Mouse (Mus musculus) heart, adult 2 months (tissue): ENCODE results near the gene Nisch. TPM values are rescaled to one million over a fixed set of nuclear protein-coding genes. Genes with fewer than 3 reads are reported as not detected.
A peak's percentile ranks its signal among the peaks of the same experiment; 100 is the strongest.

Experiments
- DNase-seq, 2 experiments: peaks; one replicate each; pipeline ENCODE4 v3.0.0; 2021
- H3K27ac ChIP-seq: fragments of 200-600 bp; 2 replicates; pipeline ENCODE4 v1.8.1; 2022
- H3K27me3 ChIP-seq: fragments of 200-500 bp; 2 replicates; pipeline ENCODE4 v1.6.1; 2012; ENCODE audit warnings: mild to moderate bottlenecking, low read length, inconsistent platforms, mixed read lengths; ENCODE audit not compliant: control insufficient read depth, insufficient read depth
- H3K36me3 ChIP-seq: fragments of 200-500 bp; 2 replicates; pipeline ENCODE4 v1.6.1; 2012; ENCODE audit warnings: low read length, inconsistent platforms; ENCODE audit not compliant: control insufficient read depth, insufficient read depth
- H3K4me1 ChIP-seq: fragments of 200-500 bp; 2 replicates; pipeline ENCODE4 v1.6.1; 2011; ENCODE audit warnings: low read length; ENCODE audit not compliant: control insufficient read depth, insufficient read depth
- H3K4me3 ChIP-seq: fragments of 200-600 bp; 2 replicates; pipeline ENCODE4 v1.8.1; 2022
- H3K79me2 ChIP-seq: fragments of 200-500 bp; replicated peaks from 2 replicates; pipeline ENCODE4 v1.6.1; 2012; ENCODE audit warnings: mild to moderate bottlenecking, inconsistent platforms, low read length, moderate library complexity, mixed read lengths; ENCODE audit not compliant: control insufficient read depth, insufficient read depth
- H3K9ac ChIP-seq: fragments of 200-500 bp; 2 replicates; pipeline ENCODE4 v1.6.1; 2012; ENCODE audit warnings: low read depth, mild to moderate bottlenecking, control low read depth, inconsistent platforms, low read length, mixed read lengths
- CTCF ChIP-seq: fragments of 200-600 bp; IDR thresholded peaks from 2 replicates; pipeline ENCODE4 v1.8.1; 2022; ENCODE audit warnings: antibody characterized with exemption, mild to moderate bottlenecking, moderate library complexity
- EP300 ChIP-seq: fragments of 200-500 bp; IDR thresholded peaks from 2 replicates; pipeline ENCODE4 v1.6.1; 2011; ENCODE audit warnings: low read depth, low read length, control low read depth; ENCODE audit not compliant: insufficient read depth
- POLR2A ChIP-seq: fragments of 200-500 bp; IDR thresholded peaks from 2 replicates; pipeline ENCODE4 v1.6.1; 2011; ENCODE audit warnings: mild to moderate bottlenecking, low read depth, low read length, control low read depth; ENCODE audit not compliant: insufficient read depth
- WGBS: fragments of 180-500 bp; shearing (Covaris S2); methylation state at CpG from one replicate; pipeline ENCODE4 v1.1.7; 2018; 5-methylcytosine and 5-hydroxymethylcytosine counted together
- intact Hi-C: fragments of 180-260 bp; cut with DNase I; formaldehyde crosslinking; loops from one replicate; pipeline ENCODE4 v1.15.1; 2025
- polyA plus RNA-seq: library from polyadenylated mRNA; depleted of rRNA; stranded (reverse); fragments of >200 nt; gene quantifications from 2 replicates; pipeline ENCODE4 v1.2.3, GENCODE M21; 2012
- total RNA-seq, 2 experiments: library from RNA; stranded (reverse); gene quantifications; 2 replicates each; pipeline ENCODE4 v1.2.3; 2021

Nisch gene
- total and polyA plus RNA-seq, 3 experiments, result 123 to 187 (median 129) TPM

DNA sequence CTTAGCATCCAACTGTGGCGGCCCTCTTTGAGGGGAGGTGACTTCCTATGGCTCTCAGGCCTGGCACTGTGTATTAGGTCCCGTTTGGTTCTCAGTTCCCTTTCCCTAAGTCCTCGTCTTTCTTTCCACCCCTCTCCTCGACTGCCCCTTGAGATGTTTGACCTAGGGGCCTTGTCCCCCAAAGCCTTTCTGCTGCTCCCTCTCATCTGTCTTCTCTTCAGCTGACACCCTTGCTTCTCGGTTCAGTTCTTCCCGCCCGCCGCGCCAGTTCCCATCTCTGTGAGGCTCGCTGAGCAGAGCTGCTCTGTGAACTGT lies 79.5 kb downstream of the Nisch start:
- TF ChIP-seq EP300 (no peak), POLR2A (no peak), CTCF (no peak)
- intact Hi-C loops, result no loop called here
- Histone ChIP-seq H3K4me3 (no peak overlapping the region), H3K27me3 (no peaks in the 10 kb centered on the region), H3K9ac (no peak overlapping the region), H3K79me2 (no peaks in the 10 kb centered on the region), H3K36me3 (no peaks in the 10 kb centered on the region), H3K27ac (peak overlapping the region; percentile 49; the same call in 1 of the 2 replicates), H3K4me1 (no peaks in the 10 kb centered on the region; the same call in none of the 2 replicates)
- 69% methylated on average over 10 of the region's 10 CpGs for WGBS
- DNase-seq, result peak in 1 of 2 experiments; percentile 32

DNA sequence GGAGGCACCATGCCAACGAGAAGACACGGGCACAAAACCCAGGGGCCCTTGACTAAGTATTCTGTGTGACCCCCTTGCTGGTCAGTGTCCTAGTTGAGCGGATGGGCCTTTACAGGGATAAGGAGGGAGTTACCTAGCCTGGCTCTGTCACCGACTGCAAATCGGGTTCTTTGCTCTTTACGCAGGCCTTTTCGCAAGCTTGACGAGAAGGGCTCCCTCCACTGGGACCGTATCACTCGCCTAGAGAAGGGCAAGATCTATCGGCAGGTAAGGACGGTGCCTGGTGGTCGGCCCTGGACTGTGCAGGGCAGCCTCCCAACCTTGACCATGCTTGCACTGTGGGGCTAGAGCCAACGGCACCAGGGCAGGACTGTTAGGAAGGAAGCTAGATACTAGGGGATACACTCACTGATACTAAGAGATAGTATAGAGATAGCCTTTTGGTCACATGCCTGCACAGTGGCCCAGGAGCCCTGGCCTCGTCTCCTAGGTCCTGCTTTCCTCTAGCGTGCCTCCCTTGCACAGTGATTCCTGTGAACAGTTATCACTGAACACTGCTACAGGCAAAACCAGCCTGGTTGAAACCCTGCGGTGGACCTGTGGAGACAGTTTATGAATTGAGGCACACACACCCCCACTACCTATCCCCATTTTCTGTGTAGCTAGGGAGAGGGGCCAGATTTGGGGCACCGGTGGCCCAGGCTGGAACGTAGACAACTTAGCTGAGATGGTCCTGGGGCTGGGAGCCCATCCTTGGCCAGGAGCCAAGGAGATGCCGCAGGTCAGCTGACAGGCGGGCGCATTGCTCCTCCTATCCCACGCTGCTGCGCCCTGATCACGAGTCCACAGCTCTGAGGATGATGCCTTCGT lies 80.1 kb downstream of the Nisch start:
- no peaks in the 10 kb centered on the region for H3K79me2 ChIP-seq
- WGBS, result 83% methylated on average over 26 of the region's 26 CpGs
- H3K4me1 ChIP-seq, result peaks cover 1% of the 10 kb centered on the region
- no peak overlapping the region for H3K4me3 ChIP-seq
- H3K9ac ChIP-seq, result no peak overlapping the region
- no peak overlapping the region; the same call in 1 of the 2 replicates for H3K27ac ChIP-seq
- intact Hi-C loops, result no loop called here
- no peak for TF ChIP-seq POLR2A
- TF ChIP-seq EP300, result no peak
- TF ChIP-seq CTCF, result no peak
- no peaks in the 10 kb centered on the region for H3K27me3 ChIP-seq
- DNase-seq, result peak in 1 of 2 experiments; percentile 26
- H3K36me3 ChIP-seq, result no peaks in the 10 kb centered on the region

DNA sequence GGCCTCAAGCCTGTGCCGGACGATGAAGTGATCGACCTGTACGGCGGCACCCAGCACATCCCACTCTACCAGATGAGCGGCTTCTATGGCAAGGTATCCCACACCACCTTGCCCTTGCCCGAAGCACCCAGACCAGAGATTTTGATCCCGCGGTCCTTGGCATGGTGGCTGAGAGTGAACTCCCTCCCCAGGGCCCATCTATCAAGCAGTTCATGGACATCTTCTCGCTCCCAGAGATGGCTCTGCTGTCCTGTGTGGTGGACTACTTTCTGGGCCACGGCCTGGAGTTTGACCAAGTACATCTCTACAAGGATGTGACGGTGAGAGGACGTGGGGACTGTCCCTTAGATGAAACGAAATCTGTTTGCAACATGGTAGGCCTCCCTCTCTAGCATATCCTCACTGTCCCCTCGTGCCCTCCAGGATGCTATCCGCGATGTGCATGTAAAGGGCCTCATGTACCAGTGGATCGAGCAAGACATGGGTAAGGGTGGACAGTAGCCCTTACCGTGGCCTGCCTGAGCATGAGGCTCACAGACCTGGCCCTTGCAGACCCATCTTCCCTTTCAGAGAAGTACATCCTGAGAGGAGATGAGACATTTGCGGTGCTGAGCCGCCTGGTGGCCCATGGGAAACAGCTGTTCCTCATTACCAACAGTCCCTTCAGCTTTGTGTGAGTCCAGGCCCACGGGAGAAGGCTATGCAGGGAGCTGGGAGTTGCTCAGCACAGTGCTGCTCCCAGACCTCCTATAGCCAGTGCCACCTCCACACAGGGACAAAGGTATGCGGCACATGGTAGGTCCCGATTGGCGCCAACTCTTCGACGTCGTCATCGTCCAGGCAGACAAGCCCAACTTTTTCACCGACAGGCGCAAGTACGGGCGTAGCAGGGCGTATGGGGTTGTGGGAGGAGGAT lies 81.0 kb downstream of the Nisch start:
- H3K36me3 ChIP-seq, result no peaks in the 10 kb centered on the region
- no peak for TF ChIP-seq EP300
- TF ChIP-seq CTCF, result no peak
- 0 out of 2 replicates have a peak, but pooled peaks have one; percentile 4 for TF ChIP-seq POLR2A
- H3K4me1 ChIP-seq, result peaks cover 1% of the 10 kb centered on the region
- H3K79me2 ChIP-seq, result no peaks in the 10 kb centered on the region
- no peaks in the 10 kb centered on the region for H3K27me3 ChIP-seq
- DNase-seq, result peak in 1 of 2 experiments; percentile 25
- H3K27ac ChIP-seq, result no peak overlapping the region
- WGBS, result 92% methylated on average over 34 of the region's 34 CpGs
- H3K4me3 ChIP-seq, result no peak overlapping the region
- no peak overlapping the region for H3K9ac ChIP-seq
- intact Hi-C loops, result no loop called here

DNA sequence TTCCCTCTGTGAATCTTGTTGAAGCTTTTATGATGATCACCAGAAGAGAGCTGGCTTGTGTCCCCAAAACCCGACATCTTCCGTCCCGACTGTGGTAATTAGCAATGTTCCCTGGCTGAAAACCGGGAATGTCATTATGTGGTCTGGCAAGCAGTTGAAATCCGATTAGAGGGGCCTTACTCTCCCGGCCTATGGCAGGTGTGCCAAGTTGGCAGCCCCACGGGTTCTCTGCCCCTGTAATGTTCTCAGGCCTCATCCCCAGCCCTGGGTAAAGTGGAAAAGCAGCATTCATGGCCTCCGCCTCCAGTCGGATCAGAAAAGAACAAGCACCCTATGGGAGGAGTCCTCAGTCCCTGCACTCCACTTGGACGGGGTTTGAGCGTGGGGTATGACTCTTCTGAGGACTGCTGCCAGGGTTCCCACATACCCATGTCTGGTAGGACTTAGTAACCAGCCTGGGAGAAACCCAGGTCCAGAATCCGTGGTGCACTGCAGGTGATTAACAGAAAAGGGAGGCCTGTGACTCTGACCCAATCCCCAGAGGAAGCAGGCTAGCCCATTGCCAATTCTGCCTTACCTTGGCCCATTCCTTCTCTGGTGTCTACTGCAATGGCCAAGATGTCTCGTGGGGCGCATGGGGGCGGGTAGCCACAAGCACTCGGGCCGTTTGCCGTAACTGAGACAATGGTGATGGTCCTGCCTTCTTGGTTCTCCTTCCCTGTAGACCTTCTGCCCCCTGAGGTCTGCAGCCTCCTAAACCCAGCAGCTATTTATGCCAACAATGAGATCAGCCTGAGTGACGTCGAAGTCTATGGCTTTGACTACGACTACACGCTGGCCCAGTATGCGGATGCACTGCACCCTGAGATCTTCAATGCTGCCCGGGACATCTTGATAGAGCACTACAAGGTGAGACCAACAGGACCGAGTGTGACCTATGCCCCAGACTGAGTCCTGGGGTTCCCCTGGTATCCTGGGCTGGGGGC lies 82.4 kb downstream of the Nisch start:
- H3K9ac ChIP-seq, result no peak overlapping the region
- WGBS, result 65% methylated on average over 25 of the region's 25 CpGs
- H3K36me3 ChIP-seq, result no peaks in the 10 kb centered on the region
- intact Hi-C loops, result loop anchor here (5.0 kb wide), 1 partner anchor 118 kb away; the partner anchor contains the start of genes Bap1 and Phf7
- no peak overlapping the region for H3K27ac ChIP-seq
- peak in 1 of 2 experiments; percentile 15 for DNase-seq
- no peaks in the 10 kb centered on the region for H3K79me2 ChIP-seq
- H3K27me3 ChIP-seq, result no peaks in the 10 kb centered on the region
- no peak overlapping the region for H3K4me3 ChIP-seq
- H3K4me1 ChIP-seq, result peaks cover 1% of the 10 kb centered on the region
- TF ChIP-seq CTCF (no peak), POLR2A (no peak), EP300 (no peak)

DNA sequence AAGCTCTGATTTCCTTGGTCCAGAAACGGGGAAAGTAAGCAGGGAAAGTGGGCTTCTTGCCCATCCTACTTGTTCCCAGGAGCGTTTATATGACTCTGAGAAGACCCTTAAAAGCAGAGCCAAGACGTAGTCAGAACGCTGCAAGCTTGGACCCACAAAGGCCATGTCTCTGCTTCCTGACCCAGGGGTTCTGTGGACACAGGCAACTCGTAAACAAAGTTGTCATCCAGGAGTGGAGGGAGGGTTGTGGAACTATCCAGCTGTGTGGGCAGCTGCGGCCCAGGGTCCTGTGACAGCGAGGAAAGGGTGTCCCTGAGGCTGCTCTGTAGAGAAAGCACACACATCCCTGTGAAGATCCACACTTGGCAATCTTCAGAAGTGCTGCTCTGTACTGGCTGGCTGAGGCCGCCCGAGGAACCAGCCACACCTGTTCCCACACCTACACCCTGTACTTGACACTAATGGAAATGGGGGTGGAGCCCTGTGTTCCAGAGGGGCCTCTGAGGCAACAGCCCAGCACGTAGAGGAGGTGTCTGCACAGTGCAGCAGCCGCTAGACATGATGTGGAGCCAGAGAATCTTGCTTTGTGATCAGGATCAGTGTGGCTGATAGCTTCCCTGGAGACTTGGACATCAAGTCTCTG lies 83.6 kb downstream of the Nisch start:
- H3K27me3 ChIP-seq, result no peaks in the 10 kb centered on the region
- no peaks in the 10 kb centered on the region for H3K79me2 ChIP-seq
- H3K4me3 ChIP-seq, result no peak overlapping the region
- no peaks in the 10 kb centered on the region for H3K36me3 ChIP-seq
- peaks cover 1% of the 10 kb centered on the region for H3K4me1 ChIP-seq
- no peak overlapping the region for H3K9ac ChIP-seq
- peak in 1 of 2 experiments; percentile 20 for DNase-seq
- TF ChIP-seq EP300 (no peak), POLR2A (no peak), CTCF (no peak)
- intact Hi-C loops, result loop anchor here (5.0 kb wide), 1 partner anchor 119 kb away; the partner anchor contains the start of genes Bap1 and Phf7
- H3K27ac ChIP-seq, result no peak overlapping the region
- 76% methylated on average over 11 of the region's 11 CpGs for WGBS
